Mouse (Mus musculus) CD4-positive, CD25-positive, alpha-beta regulatory T cell (primary cell): ENCODE measurements around the gene Gm3411. TPM values are rescaled to one million over a fixed set of nuclear protein-coding genes. Genes with fewer than 3 reads are reported as not detected.

Source experiments
- polyA plus RNA-seq: library from polyadenylated mRNA; unstranded; fragments of 100-300 nt; shearing (Covaris generic); gene quantifications from one replicate; pipeline ENCODE4 v1.2.1, GENCODE M21; 2017

Gm3411 gene
- polyA plus RNA-seq: 3.9 TPM

DNA sequence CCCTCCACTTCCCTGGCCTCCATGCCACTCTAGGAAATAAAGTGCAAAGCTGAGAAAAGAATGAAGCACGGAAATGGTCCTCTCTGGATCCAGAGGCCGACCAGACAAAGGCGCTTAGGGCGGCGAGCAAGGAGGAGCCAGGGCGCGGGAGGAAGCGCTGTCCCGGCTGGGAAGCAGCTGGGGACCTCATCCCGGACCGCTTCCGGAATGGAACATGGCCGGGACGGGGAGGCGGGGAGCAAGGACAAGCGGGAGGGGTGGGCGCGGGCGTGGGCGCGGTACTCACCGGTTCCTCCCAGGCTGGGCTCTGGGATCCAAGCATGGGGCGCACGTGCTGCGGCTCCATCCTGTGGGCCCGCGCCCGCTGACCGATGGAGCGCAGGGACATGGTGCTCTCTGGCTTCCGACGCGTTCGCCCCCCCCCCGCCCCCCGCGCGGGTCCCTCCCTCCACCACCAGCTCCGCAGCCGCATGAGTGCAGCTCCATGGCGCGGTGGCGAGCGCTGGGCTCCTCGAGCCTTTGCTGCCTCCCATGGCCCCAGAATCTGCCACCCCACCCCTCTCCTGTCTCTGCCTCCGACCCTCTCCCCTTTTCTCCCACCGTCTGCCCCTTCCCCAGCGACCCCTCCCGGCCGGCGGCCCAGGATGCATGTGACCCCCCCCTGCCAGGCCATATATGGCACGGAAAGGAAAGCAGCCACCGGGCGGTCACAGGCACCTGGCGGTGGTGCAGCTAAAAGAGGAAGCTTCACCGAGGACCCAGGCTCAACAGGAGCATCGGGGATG lies at the start of gene Gm3411:
Gene Gm3411 (minus strand): TSS at position 320 of the 785 bp plus-strand sequence.

DNA sequence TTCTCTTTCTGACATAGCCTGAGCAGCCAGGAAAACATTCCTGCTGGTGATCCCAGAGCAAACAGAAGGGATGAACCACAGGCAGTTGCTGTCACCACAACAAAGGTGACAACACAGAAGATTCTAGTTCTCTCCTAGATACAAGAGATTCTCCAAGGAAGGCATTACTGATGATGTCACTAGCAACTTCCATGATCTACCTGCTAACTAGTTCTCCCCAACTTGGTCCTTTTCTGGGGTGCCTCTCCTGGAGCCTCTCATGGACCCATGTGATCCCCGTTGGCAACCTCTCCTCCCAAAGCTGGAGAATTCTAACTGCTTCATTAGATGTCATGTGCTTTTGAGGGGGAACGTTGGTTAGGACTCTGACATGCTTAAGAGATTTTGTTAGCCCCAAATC lies 17.7 kb upstream of the Gm3411 start, which contains the start of gene Gm21103:
Gene Gm21103 (minus strand): TSS at position 101 of the 400 bp plus-strand sequence.

DNA sequence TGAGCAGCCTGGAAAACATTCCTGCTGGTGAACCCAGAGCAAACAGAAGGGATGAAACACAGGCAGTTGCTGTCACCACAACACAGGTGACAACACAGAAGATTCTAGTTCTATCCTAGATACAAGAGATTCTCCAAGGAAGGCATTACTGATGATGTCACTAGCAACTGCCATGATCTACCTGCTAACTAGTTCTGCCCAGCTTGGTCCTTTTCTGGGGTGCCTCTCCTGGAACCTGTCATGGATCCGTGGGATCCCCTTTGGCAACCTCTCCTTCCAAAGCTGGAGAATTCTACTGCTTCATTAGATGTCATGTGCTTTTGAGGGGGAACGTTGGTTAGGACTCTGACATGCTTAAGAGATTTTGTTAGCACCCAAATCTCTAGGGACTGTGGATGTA lies 67.9 kb downstream of the Gm3411 start, which contains the start of gene Gm21560:
Gene Gm21560 (minus strand): TSS at position 101 of the 400 bp plus-strand sequence.

Other genes starting within 250 kb of the Gm3411 start
- not detected for gene Gm6337, start 229.0 kb downstream of the Gm3411 start, polyA plus RNA-seq
- gene Gm8206, start 193.3 kb downstream of the Gm3411 start, polyA plus RNA-seq: 2.0 TPM
- gene Gm3468, start 178.6 kb downstream of the Gm3411 start, polyA plus RNA-seq: 5.6 TPM
- not detected for gene Gm3476, start 161.4 kb downstream of the Gm3411 start, polyA plus RNA-seq
- gene Gm21560, start 68.0 kb downstream of the Gm3411 start, polyA plus RNA-seq: not detected
- gene Gm21103, start 17.6 kb upstream of the Gm3411 start, polyA plus RNA-seq: not detected
- gene Gm3618, start 56.4 kb upstream of the Gm3411 start, polyA plus RNA-seq: not detected
- gene Gm16440, start 103.1 kb upstream of the Gm3411 start, polyA plus RNA-seq: not detected
- gene Gm3591, start 125.2 kb upstream of the Gm3411 start, polyA plus RNA-seq: 0.79 TPM
- gene Gm3594, start 157.4 kb upstream of the Gm3411 start, polyA plus RNA-seq: not detected